Mouse (Mus musculus) bone marrow macrophage, adult 2 months (primary cell): ENCODE results near the gene Iqub.

Source experiments
- CTCF ChIP-seq: IDR thresholded peaks from 2 replicates; pipeline ENCODE4 v1.5.1; 2012; ENCODE audit warnings: low read depth, mild to moderate bottlenecking, low read length, moderate library complexity
- POLR2A ChIP-seq: IDR thresholded peaks from 2 replicates; pipeline ENCODE4 v1.6.1; 2012; ENCODE audit warnings: mild to moderate bottlenecking, low read depth, low read length, borderline replicate concordance

DNA sequence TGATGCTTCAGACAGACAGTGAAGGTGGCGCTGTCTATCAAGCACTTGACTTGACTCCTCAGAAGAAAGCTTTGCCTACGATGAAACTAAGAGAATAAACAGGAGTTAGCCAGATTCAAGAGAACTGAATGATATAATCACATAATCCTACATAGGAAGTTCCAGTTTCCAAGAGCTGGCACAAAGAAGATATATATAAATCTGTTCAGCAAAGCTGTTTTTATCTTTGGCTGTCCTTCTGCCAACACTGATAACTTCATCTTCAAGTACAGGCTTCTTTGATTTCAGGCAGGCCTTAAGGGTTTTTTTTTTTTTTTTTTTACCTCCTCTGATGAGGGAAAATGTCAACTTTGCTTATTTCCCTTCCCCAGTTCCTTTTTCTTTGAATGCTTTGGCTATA, 44.7 kb downstream of the Iqub start:
- TF ChIP-seq POLR2A, result no peak
- TF ChIP-seq CTCF, result no peak
